Mouse (Mus musculus): Measurements from ENCODE around the gene Naif1. TPM values are rescaled to one million over a fixed set of nuclear protein-coding genes. Genes with fewer than 3 reads are reported as not detected.

Naif1 gene
- 3.2 and 6.1 TPM in 2 replicates for polyA plus RNA-seq (2012)

DNA sequence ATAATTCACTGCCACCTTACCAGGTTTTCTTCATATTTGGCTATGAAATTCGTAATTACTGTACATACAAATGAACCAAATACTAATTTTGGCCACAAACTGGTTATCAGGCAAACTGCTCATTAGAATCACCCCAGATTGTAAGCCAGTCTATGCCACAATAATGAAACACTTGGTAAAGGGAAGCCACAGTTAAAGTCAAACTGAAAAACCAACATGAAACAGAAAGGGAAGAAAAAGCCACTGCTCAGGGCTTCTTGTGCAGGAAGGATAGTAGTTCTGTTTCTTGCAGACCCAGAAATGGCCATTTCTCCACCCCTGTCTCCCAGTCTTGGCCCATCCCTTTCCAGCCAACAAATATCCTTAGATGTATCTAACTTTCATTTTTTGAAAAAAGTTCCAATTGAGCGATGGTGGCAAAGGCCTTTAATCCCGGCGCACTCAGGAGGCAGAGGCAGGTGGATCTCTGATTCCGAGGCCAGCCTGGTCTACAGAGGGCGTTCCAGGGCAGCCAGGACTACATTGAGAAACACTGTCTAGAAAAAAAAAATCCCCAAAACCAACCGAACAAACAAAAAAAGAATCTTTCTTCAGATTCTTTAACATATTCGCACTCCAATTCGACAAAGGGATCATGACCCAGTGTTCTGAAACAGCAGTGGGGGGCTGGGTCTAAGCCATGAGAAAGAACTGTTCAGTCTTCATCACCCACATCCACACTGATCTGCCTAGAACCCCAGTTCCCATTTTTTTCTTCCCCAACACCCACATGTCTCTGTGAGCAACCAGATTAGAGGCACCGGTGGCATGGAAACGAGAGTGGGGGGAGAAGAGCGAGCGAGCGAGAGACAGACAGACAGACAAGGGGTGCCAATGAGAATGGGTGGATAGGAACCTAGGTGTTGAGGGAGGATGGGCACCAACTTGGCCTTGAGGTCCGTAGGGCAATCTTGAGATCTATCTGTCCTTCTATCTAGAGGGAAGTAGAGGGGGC is at the start of gene Naif1:
Gene Naif1 (plus strand): TSS at position 697 of the 994 bp plus-strand sequence.

DNA sequence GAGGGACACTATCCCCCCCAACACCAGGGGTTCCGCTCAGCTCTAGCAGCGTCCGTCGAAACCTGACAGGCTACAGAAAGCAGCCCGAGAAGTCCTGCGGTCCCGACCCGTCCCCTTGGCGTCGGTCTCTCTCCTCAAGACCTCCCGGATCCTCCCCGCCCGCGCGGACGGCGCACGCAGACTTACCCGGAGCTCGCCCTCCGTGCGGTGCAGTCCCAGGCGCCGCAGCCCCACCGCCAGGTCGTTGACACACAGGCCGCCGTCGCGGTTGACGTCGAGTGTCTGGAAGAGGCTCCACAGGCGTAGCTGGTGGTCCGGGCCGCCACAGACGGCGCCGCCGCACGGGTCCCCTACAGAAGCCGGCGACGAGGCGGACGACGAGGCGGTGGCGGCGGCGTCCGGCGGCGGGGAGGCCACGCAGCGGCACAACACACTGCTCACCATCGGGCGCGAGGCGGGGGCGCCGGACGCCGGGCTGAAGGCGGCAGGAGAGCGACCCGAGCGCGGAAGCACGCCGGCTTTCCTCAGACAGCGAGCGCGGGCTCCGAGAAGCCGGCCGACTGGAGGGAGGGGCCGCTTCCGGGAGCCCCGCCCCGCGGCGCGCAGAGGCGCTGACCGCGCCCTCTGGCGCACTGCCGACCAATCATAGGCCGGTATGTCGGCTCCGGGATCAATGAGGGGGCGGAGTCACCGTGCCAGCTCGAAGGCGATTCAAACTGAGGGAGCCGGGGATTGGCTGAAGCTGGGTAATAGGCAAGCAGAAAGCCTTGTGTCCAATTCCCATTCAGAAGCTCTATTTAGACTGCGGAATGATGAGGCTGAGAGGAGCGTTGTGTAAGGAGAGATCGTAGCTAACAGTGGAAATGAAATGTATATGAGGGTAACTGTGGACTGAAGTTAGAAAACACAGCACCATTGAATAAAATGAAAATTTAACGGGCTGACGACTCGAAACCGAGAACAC is 906 bp downstream of the Naif1 start, which contains the start of gene Slc25a25:
Gene Slc25a25 (minus strand): TSS at position 565 of the 964 bp plus-strand sequence.

Other genes starting within 250 kb of the Naif1 start
- gene Pomt1, start 213.9 kb upstream of the Naif1 start, polyA plus RNA-seq (2012): 25.3 and 27.2 TPM in 2 replicates
- 76.4 and 86.0 TPM in 2 replicates for gene Uck1, start 190.3 kb upstream of the Naif1 start, polyA plus RNA-seq (2012)
- 31.1 and 37.8 TPM in 2 replicates for gene Golga2, start 163.1 kb upstream of the Naif1 start, polyA plus RNA-seq (2012)
- gene Swi5, start 162.4 kb upstream of the Naif1 start, polyA plus RNA-seq (2012): 327 and 356 TPM in 2 replicates
- 331 and 409 TPM in 2 replicates for gene Ciz1, start 98.1 kb upstream of the Naif1 start, polyA plus RNA-seq (2012)
- gene Dnm1, start 97.1 kb upstream of the Naif1 start, polyA plus RNA-seq (2012): 0.74 and 0.85 TPM in 2 replicates
- gene 1110008P14Rik, start 68.5 kb upstream of the Naif1 start, polyA plus RNA-seq (2012): 47.1 and 56.7 TPM in 2 replicates
- 344 and 392 TPM in 2 replicates for gene Lcn2, start 62.2 kb upstream of the Naif1 start, polyA plus RNA-seq (2012)
- gene Ptges2, start 54.6 kb upstream of the Naif1 start, polyA plus RNA-seq (2012): 5.8 and 6.1 TPM in 2 replicates
- gene Slc25a25, start 988 bp downstream of the Naif1 start, polyA plus RNA-seq (2012): 21.5 and 26.0 TPM in 2 replicates
- 11.1 and 12.4 TPM in 2 replicates for gene Fam102a, start 84.9 kb downstream of the Naif1 start, polyA plus RNA-seq (2012)
- gene Dpm2, start 120.4 kb downstream of the Naif1 start, polyA plus RNA-seq (2012): 7.6 and 9.2 TPM in 2 replicates
- 0.05 TPM in 1 of 2 replicates, not detected in the other for gene Pip5kl1, start 124.3 kb downstream of the Naif1 start, polyA plus RNA-seq (2012)
- not detected in 2 replicates for gene 9430097D07Rik, start 125.2 kb downstream of the Naif1 start, polyA plus RNA-seq (2012)
- gene St6galnac4, start 136.6 kb downstream of the Naif1 start, polyA plus RNA-seq (2012): 50.3 and 53.0 TPM in 2 replicates
- 45.6 and 49.4 TPM in 2 replicates for gene St6galnac6, start 149.3 kb downstream of the Naif1 start, polyA plus RNA-seq (2012)
- gene Ak1, start 171.3 kb downstream of the Naif1 start, polyA plus RNA-seq (2012): 1.7 and 1.8 TPM in 2 replicates
- 118 and 140 TPM in 2 replicates for gene Eng, start 196.1 kb downstream of the Naif1 start, polyA plus RNA-seq (2012)